Mouse (Mus musculus) embryonic fibroblast, embryonic 13.5 days (primary cell): ENCODE measurements at regions not wholly inside any gene's neighbourhood (a gene's known extent, or its start where the extent isn't known, plus 50 kb on each side); places are given as distances from the start of the nearest gene placed in this dataset.

Experiments
- CTCF ChIP-seq: IDR thresholded peaks from 2 replicates; pipeline ENCODE4 v1.5.1; 2011; ENCODE audit warnings: mild to moderate bottlenecking, control low read depth, low read length, moderate library complexity, borderline replicate concordance; ENCODE audit not compliant: insufficient read depth
- POLR2A ChIP-seq: IDR thresholded peaks from 2 replicates; pipeline ENCODE4 v1.6.1; 2011; ENCODE audit warnings: low read depth, mild to moderate bottlenecking, control low read depth, low read length, moderate library complexity

DNA sequence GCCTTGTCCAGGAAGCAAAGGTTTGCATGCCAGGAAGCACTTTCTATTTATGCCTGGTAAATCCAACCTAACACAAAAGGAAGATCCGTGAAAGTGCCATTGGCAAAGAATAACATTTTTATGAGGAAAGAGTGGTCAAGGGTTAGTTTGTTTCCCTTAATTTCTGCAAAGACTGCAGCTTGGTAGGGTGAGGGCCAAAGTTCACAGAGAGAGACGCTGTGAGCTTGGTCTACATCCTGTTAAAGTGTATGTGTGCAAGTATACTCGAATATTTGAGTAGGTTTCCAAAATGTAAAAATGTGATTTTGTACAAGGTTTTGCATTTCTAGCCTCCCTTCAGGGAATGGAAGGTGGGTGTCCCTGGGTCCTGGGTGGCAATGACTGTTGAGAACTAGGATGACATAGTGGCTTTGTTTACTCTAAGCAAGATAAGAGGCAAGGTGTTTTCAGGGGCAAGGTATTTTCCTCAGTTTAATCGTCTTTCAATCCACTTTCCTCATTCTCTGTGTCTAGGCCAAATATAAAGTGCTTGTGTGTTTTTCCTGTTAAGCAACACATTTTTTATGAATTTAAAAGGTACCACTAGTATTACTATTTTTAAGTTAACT, 64.3 kb upstream of the Ralgapa2 start:
- TF ChIP-seq POLR2A (no peak), CTCF (no peak)
